Mouse (Mus musculus) ES-E14 (cell line): ENCODE measurements around the gene Gm20661.

ENCODE experiments used
- CHD2 ChIP-seq: IDR thresholded peaks from 2 replicates; pipeline ENCODE4 v1.6.1; 2014; ENCODE audit warnings: mild to moderate bottlenecking, low read depth, low read length, inconsistent platforms
- HCFC1 ChIP-seq: IDR thresholded peaks from 2 replicates; pipeline ENCODE4 v1.6.1; 2012; ENCODE audit warnings: low read length, inconsistent platforms, borderline replicate concordance; ENCODE audit not compliant: insufficient read depth
- MAFK ChIP-seq: IDR thresholded peaks from 2 replicates; pipeline ENCODE4 v1.6.1; 2014; ENCODE audit warnings: mild to moderate bottlenecking, low read depth, low read length, inconsistent platforms; ENCODE audit not compliant: insufficient read depth
- ZC3H11A ChIP-seq: IDR thresholded peaks from 2 replicates; pipeline ENCODE4 v1.6.1; 2012; ENCODE audit warnings: low read depth, mild to moderate bottlenecking, inconsistent platforms, low read length, borderline replicate concordance
- ZNF384 ChIP-seq: IDR thresholded peaks from 2 replicates; pipeline ENCODE4 v1.6.1; 2012; ENCODE audit warnings: low read depth, low read length, inconsistent platforms

- TF ChIP-seq ZC3H11A, result no peak
- no peak for TF ChIP-seq ZNF384
- no peak for TF ChIP-seq HCFC1
- no peak for TF ChIP-seq MAFK
- no peak for TF ChIP-seq CHD2
Observed at GRCm38 (mm10) chr9:107995513-107995912, 12.7 kb downstream of the Gm20661 start.
